Mouse (Mus musculus) C2C12 (cell line): ENCODE data around the gene Bend4.

ENCODE experiments used
- CTCF ChIP-seq: IDR thresholded peaks from one replicate; pipeline ENCODE4 v1.5.1; 2011; ENCODE audit not compliant: control insufficient read depth, insufficient read depth, insufficient read length
- MAX ChIP-seq: IDR thresholded peaks from one replicate; pipeline ENCODE4 v1.6.1; 2011; ENCODE audit warnings: mild to moderate bottlenecking, control low read depth

DNA sequence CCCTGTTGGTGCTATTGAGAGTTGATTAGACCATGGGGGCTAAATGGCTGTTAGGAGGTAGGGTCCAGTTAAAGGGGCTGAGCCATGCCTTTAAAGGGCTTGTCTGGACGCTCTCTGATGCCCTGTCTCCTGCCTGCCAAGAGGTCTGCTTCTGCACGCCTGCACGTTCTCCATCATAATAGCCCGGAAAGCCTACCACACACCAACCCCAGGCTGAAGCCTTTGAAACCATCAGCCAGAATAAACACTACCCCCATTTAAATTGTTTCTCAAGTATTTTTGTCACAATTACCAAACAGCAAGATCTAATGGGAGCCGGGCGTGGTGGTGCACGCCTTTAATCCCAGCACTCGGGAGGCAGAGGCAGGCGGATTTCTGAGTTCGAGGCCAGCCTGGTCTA, 65.8 kb downstream of the Bend4 start:
- TF ChIP-seq MAX, result no peak
- TF ChIP-seq CTCF, result no peak
